Mouse (Mus musculus): ENCODE measurements around the gene Atp6v0b.

Gene Atp6v0b

DNA sequence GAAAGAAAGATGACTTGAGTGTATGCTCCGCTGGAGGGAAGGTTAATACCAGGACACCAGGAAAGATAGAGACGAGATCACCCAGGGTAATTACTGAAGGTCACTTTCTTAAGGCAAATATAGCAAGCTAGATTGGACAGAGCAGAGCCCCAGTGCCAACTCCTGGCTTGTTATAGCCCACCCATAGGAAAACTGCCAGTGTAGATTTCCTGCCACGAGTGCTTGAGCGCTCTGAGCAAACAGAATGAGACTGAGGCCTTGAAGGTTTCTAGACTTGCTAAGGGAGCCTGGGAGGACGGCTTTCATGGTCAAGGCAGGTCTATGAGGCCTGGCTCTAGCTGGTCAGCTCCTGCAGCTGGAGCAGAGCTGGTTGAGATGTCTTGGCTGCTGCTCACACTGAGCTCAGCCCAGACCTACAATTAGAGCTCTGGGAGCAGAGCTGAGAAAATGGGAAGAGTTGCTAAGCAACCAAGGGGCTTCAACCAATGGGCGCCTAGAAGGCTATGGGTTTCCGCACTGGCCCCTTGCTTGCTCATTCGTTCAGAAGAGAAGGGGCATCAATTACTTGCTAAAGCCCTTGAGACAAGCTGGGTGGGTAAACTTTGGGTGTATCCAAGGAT lies 21.8 kb upstream of the Atp6v0b start:
- no peak for DNase-seq (ENCODE audit: low spot score)

DNA sequence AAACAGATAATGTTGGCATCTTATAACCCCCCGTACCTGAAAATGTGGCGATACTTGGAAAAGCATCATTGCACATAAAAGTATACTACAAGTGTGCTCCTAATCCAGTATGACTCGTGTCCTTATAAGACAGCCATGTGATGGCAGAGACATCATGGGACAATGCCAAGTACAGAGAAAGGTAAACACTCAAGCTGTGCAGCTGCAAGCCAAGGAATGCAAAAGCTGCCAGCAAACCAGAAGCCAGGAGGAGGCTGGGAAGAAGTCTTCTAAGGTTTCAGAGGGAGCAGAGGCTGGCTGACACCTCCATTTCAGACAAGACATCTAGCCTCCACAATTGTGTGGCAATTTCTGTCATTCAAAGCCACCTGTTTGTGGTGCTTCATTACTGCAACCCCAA lies 19.1 kb upstream of the Atp6v0b start:
- no peak for DNase-seq (ENCODE audit: low spot score)

DNA sequence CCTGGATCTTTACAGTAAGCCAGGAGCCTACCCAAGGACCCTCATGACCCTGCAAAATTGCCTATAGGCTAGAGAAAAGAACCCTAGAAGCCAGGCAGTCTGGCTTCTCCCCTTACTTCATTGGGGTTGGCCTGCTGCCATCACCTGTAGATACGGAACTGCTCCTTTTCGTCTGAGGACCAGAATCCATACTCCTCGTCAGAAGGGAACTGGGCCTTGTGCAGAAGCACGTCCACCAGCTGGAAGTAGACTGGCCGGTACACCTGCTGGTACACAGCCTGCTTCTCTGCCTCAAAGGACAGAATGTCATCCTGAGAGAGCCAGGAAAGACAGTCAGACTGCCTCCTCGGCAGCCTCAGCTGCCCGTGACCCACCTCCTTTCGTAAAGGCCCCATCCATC lies 17.6 kb upstream of the Atp6v0b start:
- DNase-seq (ENCODE audit: low spot score) = no peak

DNA sequence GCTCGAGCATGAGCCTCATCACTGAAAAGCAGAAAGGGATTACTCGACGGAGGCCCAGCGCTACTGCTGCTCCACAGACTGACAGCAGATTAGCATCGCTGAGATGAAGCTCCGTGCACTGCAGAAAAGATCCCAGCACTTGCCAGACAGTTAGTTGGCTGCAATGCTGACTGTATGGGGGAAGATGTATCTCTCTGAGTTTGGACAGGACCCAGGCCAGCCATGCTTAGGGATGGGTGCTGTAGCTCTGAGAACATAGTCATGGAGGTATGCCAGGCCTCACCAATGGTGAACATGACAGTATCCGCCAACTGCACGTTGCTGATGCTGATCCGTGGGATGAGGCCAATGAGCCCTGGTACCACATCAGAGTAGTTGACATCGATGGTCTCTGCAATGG lies 17.0 kb upstream of the Atp6v0b start:
- no peak for DNase-seq (ENCODE audit: low spot score)

DNA sequence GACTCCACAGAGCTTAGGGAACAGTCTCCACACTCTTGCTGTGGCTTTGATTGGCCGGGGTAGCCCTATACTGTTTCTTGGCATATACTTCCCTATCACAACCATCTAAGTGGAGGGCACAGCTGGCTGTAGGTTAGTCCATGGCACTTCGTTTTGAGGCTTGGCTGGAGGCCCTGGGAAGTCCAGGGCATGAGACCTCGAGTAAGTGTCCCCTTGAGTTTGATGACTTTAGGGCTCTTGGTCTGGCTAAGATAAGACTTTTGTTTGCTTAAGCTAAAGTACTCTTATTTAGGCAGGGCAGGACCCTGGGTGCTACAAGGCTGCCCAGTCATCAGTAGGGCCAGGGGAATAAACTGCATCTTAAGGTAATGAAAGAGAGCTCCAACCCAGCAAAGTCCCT lies 11.0 kb upstream of the Atp6v0b start:
- DNase-seq (ENCODE audit: low spot score) = no peak

DNA sequence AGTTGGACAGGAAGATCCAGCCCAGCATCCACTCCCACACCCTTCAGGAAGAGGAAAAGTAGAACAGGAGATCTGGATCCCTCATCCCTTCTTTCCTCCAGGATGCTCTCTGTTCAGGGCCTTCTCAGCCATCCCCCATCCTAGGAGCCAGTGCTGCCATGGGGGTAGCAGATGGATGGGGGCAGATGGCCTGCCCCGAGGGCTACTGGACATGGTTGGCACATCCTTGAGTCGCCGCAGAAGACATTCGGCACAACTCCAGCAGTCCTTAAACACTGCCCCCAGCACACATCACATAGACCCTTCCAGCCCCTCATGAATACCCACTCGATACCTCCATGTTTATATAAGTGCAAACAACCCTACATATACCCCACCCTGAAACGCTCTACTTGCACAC lies 8.9 kb upstream of the Atp6v0b start:
- no peak for DNase-seq (ENCODE audit: low spot score)

DNA sequence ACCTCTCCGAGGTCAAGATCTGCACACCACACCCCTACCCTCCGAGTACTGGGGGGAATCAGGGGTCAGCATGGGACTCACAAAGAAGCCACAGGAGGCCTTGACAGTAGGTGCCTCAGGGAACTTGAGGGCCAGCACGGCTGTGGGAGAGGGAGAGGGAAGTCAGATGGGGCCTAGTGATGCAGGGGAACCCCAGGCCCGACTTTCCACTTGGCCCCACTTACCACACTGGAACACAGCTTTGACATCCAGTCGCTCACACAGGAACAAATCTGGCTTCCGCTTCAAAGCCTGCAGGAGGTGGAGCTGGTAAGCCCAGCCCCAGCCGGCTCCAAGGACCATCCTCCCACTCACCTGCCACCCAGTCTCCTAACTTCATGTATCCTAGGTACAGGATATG lies 8.2 kb upstream of the Atp6v0b start:
- DNase-seq (ENCODE audit: low spot score) = no peak

DNA sequence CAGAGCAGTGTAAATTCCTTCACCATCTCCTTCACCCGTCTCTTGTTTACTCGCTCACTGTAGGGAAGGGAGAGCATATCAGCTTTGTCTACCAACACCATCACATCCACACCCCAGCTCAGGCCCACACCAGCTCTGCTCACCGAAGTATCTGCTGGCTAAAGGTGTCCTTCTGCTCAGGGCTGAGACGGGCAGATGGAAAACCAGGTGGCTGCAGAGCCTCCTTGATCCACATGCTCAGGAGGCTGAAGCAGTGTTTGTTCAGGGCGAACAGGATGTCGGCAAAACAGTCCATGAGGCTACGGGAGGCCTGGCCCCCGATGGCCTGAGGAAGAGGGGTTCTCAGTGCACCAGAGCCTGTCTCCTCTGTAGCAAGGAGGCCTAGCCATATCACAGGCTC lies 7.5 kb upstream of the Atp6v0b start:
- no peak for DNase-seq (ENCODE audit: low spot score)

DNA sequence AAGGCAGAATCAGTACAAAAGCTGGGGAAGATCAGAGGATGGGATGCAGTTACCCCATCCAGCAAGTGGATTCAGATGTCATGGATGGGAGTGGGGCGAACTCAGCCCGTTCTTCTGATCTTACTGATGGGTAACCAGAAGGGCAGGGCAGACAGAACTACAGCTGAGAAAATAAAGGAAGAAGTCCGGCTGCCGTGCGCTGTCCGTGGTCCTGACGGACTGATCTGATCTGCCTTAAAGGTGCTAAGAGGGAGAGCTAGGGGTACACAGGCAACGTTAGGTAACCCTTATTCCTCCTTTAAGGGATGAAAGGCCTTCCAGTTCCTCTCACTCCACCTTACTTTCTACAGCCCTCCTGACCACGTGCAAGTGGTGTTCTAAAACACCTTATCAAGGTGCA lies 6.2 kb upstream of the Atp6v0b start:
- DNase-seq (ENCODE audit: low spot score) = peak; percentile 27

DNA sequence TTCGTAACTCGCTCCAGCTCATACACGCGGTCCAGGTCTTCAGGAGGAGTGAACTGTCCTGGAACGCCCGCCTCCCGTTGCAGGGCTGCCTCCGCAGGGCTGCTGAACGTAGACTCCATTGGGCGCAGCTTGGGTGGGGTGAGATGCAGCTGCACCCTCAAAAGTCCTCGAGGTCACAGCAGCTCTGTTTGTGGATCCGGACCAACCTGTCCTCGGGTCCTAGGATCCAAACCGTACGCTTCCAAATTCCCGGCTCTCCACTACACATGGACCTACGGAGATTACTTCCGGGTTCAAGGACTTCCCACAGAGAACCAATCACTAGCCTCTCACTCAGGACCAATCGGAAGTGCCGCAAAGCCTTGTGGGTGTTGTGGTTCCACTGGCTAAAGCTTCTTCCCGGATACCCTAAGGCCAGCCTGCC lies 4.6 kb upstream of the Atp6v0b start, which contains the start of gene Dph2:
Gene Dph2, minus strand, starts transcription at position 295 of the 424 bp plus-strand sequence.
- peak; percentile 81 for DNase-seq (ENCODE audit: low spot score)

DNA sequence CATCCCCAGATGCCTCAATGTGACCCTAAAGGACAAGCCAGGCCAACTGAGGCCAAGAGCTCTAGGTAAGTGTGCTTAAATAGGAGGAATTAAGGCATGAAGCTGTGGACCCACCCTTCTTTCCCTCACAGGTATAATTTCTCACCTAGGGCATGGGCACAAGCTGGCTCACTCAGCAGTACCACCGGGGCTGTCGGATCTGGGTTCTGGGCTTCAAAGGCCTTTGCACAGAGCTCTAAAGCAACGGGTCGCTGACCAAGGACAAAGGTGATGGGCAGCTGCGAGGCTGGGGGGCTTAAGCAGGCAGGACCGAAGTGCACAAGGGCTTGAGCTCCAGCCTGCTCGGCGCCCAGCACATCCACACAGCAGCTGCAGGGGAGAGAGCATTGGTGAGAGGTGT lies 3.6 kb upstream of the Atp6v0b start:
- DNase-seq (ENCODE audit: low spot score) = no peak

DNA sequence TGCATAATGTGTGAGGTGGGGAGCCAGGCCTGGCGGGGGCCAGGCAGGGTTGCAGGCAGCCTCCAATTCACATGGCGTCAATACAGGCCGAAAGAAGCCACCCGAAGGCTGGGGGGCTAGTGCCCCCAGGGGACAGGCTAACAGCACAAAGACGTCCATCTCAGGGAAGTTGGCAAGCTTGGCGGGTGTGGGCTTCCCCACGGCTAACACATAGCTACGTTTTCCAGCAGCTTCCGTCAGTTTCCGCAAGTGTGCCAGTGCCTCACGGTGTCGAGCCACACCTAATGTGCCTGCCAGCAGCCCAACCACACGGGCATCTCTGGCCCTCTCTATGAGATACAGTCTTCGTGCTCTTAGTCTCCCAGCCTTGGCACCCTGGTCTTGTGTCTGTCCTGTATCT lies 2.9 kb upstream of the Atp6v0b start:
- no peak for DNase-seq (ENCODE audit: low spot score)

DNA sequence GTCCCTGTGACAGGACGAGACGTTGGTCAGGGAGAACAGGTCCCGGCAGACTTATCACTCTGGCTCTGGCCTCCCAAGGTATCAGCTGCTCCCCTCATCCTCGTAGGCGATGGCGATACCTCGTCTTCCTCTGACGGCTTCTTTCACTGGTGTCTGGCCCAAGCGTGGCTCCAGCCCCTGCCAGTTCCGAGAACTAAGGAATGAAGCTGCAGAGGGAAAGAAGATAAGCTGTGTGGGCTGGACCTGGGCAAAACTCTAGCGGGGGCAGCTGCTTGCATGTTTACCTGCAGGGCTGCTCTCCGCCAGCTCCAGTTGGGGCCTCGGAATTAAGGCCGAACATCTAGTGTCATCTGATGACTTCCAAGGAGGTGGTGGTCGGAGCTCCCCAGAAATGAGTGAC lies 2.3 kb upstream of the Atp6v0b start:
- DNase-seq (ENCODE audit: low spot score) = no peak

DNA sequence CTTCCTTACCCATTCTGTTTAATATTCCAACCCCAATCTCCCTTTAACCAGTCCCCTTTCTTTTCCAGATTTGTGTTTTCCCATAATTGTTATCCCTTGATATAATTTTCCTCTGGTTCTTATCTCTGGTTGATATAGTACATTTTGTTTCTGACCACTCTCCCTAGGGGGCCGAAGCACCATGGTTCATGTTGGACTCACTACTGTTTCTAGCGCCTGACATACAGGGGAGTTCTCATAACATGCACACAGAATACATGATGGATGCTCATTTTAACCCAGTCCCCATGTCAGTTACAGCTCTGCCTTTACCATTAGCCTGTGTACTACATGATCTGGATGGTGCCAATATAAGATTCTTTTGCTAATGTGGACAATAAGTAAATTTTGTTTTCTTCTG lies 787 bp upstream of the Atp6v0b start:
- DNase-seq (ENCODE audit: low spot score) = no peak

DNA sequence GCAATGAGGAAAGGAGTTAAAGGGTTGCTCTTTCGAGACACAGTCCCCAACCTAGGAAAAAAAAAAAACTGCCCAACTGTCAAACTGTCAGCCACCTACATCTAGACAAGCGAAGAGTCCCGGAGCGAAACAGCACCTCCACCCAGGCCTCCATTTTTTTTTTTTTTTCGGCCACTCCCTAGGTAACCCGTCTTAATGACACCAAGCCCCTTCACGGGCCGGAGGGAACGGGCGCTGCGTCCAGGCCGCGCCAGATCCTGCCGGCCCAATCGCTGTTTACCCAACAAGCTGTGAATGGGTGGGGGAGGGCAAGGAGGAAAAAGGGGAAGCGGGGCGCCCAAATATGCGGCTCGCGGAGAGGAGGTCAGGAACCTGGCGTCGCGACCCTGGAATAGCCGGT lies 489 bp downstream of the Atp6v0b start:
- DNase-seq (ENCODE audit: low spot score) = no peak

DNA sequence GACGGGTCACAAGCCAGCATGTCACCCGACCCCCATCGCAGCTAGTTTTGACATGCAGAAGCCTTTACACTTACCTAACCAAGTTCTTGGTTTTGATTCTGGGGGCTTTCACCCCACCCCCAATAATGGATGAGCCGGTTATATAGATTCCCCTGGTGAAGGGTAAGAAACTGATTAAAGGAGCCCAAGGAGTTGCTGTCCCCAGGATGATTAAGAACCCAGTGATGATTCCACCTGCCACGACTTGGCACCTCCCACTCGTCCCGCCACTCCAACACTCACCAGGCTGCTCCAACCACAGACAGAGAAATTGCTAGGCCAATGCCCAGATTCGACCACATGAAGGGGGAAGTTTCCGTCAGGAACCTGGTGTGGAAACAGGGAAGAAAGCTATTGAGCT lies 1.1 kb downstream of the Atp6v0b start:
- DNase-seq (ENCODE audit: low spot score) = no peak

DNA sequence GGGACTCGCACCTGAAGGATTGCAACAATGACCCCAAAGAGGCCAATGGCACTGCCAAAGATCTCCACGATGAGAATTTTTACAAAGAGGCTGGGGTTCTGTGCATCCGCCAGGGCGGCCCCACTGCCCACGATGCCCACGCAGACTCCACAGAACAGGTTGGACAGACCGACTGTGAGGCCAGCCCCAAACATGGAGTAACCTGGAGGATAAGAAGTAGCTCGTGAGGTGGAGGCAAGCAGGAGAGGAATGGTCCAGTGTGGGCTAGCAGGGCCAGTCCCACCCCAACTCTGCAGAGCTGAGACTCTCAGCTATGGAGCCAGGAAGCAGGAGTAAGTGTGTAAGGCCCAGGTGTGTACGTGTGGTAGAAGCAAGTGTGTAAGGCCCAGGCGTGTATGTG lies 2.0 kb downstream of the Atp6v0b start:
- no peak for DNase-seq (ENCODE audit: low spot score)

DNA sequence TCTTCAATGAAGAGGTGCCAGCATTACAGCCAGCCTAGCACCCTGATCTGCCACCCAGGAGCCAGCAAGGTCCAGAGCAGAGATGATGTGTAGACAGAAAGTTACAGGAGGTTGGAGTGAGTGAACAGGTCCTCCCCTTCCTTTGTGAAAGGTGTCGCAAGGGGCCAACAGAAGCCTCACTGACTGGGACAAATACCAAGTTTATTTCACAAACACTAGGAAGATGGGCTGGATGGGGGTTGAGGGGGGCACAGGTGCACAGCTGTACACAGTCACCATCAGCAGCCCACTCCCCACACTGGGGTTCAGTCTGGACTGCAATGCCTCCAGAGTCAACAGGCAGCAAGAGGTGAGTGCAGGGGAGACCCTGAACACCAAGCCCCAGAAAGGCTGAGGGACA lies 3.0 kb downstream of the Atp6v0b start:
- no peak for DNase-seq (ENCODE audit: low spot score)

DNA sequence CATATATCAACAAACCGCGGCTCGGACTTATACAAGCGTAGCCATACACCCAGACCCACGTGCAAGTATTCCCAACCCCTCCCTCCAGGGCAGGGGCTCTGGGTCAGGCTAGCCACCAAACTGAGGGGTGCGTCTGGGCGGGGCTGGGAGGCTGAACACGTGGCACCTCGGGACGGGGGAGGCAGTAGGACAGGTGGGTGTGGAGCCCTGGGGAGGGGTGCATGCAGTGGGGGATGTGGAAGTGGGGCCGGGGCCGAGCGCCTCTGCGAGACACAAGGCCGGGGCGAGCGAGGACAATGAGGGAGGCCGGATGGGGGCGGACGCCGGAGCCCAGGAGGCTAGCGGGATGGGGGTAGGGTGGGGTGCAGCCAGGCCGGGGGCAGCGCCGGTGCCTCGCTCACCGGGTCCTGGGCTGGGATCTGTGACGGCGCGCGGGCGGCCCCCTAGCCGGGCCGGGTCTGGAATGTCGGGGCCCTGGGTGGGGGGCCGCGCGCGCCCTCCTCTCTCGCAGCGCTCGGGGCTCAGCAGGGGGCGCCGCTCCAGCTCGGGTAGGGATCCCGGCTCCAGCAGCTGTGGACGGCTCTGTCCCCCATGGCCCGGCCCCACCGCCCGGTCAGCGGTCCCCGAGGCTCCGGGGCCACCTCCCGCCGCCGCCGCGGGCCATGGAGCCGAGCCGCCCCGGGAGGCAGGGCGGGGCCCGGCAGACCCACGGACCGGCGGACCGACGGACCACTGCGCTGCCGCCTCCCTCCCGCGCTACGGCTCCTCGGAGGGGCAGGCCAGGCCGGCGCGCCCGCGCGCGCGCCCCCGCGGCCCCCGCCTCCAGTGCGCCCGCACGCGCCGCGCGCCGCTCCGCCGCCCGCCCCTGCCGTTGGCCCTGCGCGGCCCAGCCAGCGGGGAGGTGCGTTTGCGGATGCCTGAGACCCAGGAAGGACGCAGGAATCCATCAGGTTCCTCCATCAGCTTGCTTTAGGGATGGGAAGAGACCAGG lies 4.1 kb downstream of the Atp6v0b start, which contains the start of gene B4galt2:
Gene B4galt2, minus strand, starts transcription at position 787 of the 991 bp plus-strand sequence.
- DNase-seq (ENCODE audit: low spot score) = peak; percentile 67

DNA sequence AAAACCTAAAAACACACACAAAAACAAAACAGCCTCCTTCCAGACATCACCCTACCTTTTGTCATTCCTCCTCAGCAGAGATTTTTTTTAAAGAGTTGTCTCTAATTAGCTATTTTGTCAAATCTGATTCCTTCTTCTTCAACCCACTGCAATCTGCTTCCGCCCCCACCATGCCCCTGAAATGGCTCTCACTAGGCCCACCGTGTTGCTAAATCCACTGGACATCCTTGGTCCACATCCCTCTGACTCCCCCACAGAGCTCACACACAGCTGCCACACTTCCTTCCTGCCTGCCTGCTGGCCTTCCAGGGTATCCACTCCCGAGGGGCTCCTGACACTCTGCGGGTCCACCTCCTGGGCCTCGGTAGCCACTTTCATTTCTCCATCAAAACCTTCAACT lies 8.4 kb downstream of the Atp6v0b start:
- no peak for DNase-seq (ENCODE audit: low spot score)

DNA sequence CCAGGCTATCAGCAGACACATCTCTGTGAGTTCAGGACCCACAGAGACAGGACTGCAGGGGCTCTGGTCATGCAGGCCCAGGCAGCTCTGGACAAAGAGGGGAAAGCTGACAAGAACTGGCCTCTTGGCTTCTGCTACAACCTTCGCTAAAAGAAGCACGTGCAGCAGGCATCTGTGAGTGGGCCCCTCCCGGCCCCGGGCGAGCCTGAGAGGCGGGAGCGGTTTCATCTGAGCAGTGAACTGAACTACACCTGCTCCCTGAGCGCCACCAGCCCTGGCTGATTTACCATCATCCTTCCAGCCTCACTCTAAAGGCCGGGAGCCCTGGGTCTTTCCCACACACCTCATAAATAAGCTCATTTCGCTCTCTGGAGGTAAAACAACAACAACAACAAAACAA lies 8.8 kb downstream of the Atp6v0b start:
- DNase-seq (ENCODE audit: low spot score) = no peak

DNA sequence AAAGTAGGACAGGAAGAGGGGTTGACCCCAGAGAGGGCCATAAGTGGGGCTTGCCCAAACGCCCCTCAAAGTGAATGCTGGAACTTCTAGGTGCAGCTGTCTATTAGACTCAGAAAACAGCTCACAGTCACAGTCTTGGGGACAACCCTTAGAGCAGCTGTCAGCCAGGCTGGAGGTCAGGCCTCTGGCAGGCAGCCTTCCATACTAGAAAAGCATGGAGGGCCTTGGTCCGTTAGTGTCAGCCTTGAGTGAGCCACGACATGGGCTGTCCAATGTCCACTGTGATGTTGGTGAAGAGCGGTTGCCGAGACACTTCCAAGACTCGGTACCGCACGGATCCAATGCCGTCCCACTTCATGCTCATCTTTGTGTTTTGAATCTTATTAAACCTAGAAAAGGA lies 13.5 kb downstream of the Atp6v0b start:
- DNase-seq (ENCODE audit: low spot score) = no peak

DNA sequence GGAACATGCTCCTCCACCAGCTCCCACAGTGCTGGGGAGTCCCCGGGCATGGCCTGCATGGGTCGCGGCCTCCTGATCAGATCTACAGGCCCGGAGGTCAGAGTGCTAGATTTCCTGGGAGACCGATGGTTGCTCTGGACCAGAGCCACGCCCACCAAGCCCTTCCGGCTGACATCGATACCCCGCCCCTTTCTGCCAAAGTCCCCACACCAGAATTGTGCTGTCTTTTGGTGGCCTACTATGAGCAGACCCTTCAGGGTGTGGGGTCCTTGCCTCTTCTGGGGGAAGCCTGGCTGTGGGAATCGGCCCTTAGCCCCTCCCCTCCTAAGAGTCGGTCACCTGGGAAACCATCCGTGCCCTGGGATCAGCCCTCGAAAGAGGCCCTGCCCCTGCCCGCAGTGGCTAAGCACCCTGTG lies 14.7 kb downstream of the Atp6v0b start, which contains the start of gene Ccdc24:
Gene Ccdc24, minus strand, starts transcription at position 87 of the 416 bp plus-strand sequence.
- DNase-seq (ENCODE audit: low spot score) = peak; percentile 39

Measured in yolk sac, embryonic 10.5 days (tissue).